In genomic region chr6:48568036-48568984, GRCm38 (mm10) we compare ENCODE assay signal across 8 mouse cellular contexts. TPM values are rescaled to one million over a fixed set of nuclear protein-coding genes. Genes with fewer than 3 reads are reported as not detected.
DNase-seq lines count a peak whose midpoint lies in the region; ATAC-seq lines count a peak whose summit lies in the region.
"Had no signal": no experiment of that assay in that cellular context is flagged by ENCODE, and none has a peak within 500 bp of the region (broad histone marks: within the 10 kb centered on the region; RNA-seq: fewer than 3 reads in every experiment).

No protein-coding gene starts in this region.

- peak overlapping the region; percentile 21; the same call in 1 of the 2 replicates for H3K4me2 ChIP-seq in lung, embryonic 15.5 days

- H3K36me3 ChIP-seq in lung, embryonic 15.5 days = no peaks in the 10 kb centered on the region

- no peaks in the 10 kb centered on the region for H3K27me3 ChIP-seq in lung, embryonic 15.5 days

- WGBS in lung, embryonic 15.5 days = 57% methylated on average over 21 of the region's 21 CpGs

- H3K9ac ChIP-seq in lung, embryonic 15.5 days = no peak overlapping the region

- H3K4me1 ChIP-seq in lung, embryonic 15.5 days = peaks cover 44% of the 10 kb centered on the region

- H3K4me3 ChIP-seq in lung, embryonic 15.5 days = no peak overlapping the region

- peak; percentile 84 for DNase-seq in Muller cell, postnatal 12 days (ENCODE audit: inconsistent ontology term)
- peak; percentile 76 to 89 for DNase-seq in adrenal gland, adult (ENCODE audit: inconsistent age in 2 of 2, low spot score in 1 of 2)
- DNase-seq in gastrocnemius, adult 18-20 months (ENCODE audit: low spot score) = peak; percentile 43
- no peak for DNase-seq in spleen, postnatal 10 days (ENCODE audit: low spot score in 2 of 2)
- DNase-seq in layer of hippocampus, postnatal 14 days (ENCODE audit: low spot score in 2 of 2) = no peak

- no peaks in the 10 kb centered on the region for H3K9me3 ChIP-seq in lung, embryonic 15.5 days

- ATAC-seq in hematopoietic stem cell, adult 5-6 weeks (replicated peaks in 1 of 2; ENCODE audit: insufficient read depth in 1 of 2, low FRiP score in 2 of 2, low TSS enrichment in 1 of 2, low read depth in 1 of 2, poor library complexity in 2 of 2, severe bottlenecking in 2 of 2) = peak; percentile 75 to 80
- peak; percentile 31 for ATAC-seq in lung, embryonic 15.5 days (ENCODE audit: borderline replicate concordance, extremely low read depth, low FRiP score, low TSS enrichment)

- no peak overlapping the region for H3K27ac ChIP-seq in lung, embryonic 15.5 days

RNA-seq across cellular contexts. Expression of gene Rarres2, which starts 4.3 kb away (rescaled TPM):
- total RNA-seq in gastrocnemius, adult 18-20 months (2021) = 10 to 100 TPM; 14.6 to 24.8 TPM
- total RNA-seq in hematopoietic stem cell, adult 5-6 weeks (2017) = not detected in 2 replicates
- polyA plus RNA-seq in lung, embryonic 15.5 days (2015; fragmentation: Nextera tagmentation; extraction: Ambion mirVana) = 76.6 and 84.0 TPM in 2 replicates
- 10 to 100 TPM; 14.9 to 23.3 TPM for total RNA-seq in layer of hippocampus, postnatal 14 days (2021)

RNA-seq across cellular contexts. Expression of gene Lrrc61, which starts 13.7 kb away (rescaled TPM):
- total RNA-seq in gastrocnemius, adult 18-20 months (2021) = 10 to 100 TPM; 21.1 to 25.5 TPM
- 4.7 and 5.1 TPM in 2 replicates for total RNA-seq in hematopoietic stem cell, adult 5-6 weeks (2017)
- polyA plus RNA-seq in lung, embryonic 15.5 days (2015; fragmentation: Nextera tagmentation; extraction: Ambion mirVana) = 6.0 and 7.3 TPM in 2 replicates
- 10 to 100 TPM; 29.2 to 30.2 TPM for total RNA-seq in layer of hippocampus, postnatal 14 days (2021)

RNA-seq across cellular contexts. Expression of gene Gm45021, which starts 21.1 kb away (rescaled TPM):
- not detected for total RNA-seq in gastrocnemius, adult 18-20 months (2021)
- total RNA-seq in hematopoietic stem cell, adult 5-6 weeks (2017) = not detected in 2 replicates
- polyA plus RNA-seq in lung, embryonic 15.5 days (2015; fragmentation: Nextera tagmentation; extraction: Ambion mirVana) = not detected in 2 replicates
- not detected for total RNA-seq in layer of hippocampus, postnatal 14 days (2021)
- total RNA-seq: left cerebral cortex, postnatal 10 days had no signal

RNA-seq across cellular contexts. Expression of gene Repin1, which starts 25.4 kb away (rescaled TPM):
- 10 to 100 TPM; 30.6 to 31.9 TPM for total RNA-seq in gastrocnemius, adult 18-20 months (2021)
- 30.1 and 32.0 TPM in 2 replicates for total RNA-seq in hematopoietic stem cell, adult 5-6 weeks (2017)
- 28.1 and 30.9 TPM in 2 replicates for polyA plus RNA-seq in lung, embryonic 15.5 days (2015; fragmentation: Nextera tagmentation; extraction: Ambion mirVana)
- 10 to 100 TPM; 29.3 to 38.4 TPM for total RNA-seq in layer of hippocampus, postnatal 14 days (2021)

RNA-seq across cellular contexts. Expression of gene Gm44965, which starts 25.4 kb away (rescaled TPM):
- total RNA-seq in gastrocnemius, adult 18-20 months (2021) = not detected
- 10.0 TPM in 1 of 2 replicates, not detected in the other for total RNA-seq in hematopoietic stem cell, adult 5-6 weeks (2017)
- polyA plus RNA-seq in lung, embryonic 15.5 days (2015; fragmentation: Nextera tagmentation; extraction: Ambion mirVana) = not detected in 2 replicates
- total RNA-seq in layer of hippocampus, postnatal 14 days (2021) = not detected
- total RNA-seq: left cerebral cortex, postnatal 10 days had no signal

Comparison
In these comparisons a context has a peak if more than half of its experiments do, and no peak if none do; other contexts are left out.
1. DNase-seq: peak in Muller cell, postnatal 12 days (single experiment), adrenal gland, adult (2 of 2) and gastrocnemius, adult 18-20 months (single experiment); none in spleen, postnatal 10 days (0 of 2) and layer of hippocampus, postnatal 14 days (0 of 2).
2. RNA of gene Rarres2, which starts 4.3 kb away (total RNA-seq): 14.6 to 24.8 TPM in gastrocnemius, adult 18-20 months and 14.9 to 23.3 TPM in layer of hippocampus, postnatal 14 days; not detected in hematopoietic stem cell, adult 5-6 weeks; every median in the first group is over 10 times any median in the second.